Mouse (Mus musculus) cortical plate, adult 2 months (tissue): Measurements from ENCODE around the gene Emx2.

Experiments
- CTCF ChIP-seq: fragments of 200-500 bp; IDR thresholded peaks from 2 replicates; pipeline ENCODE4 v1.5.1; 2011; ENCODE audit warnings: mild to moderate bottlenecking, control low read depth, low read length; ENCODE audit not compliant: insufficient read depth; ENCODE audit errors: extremely low read depth
- POLR2A ChIP-seq: fragments of 200-500 bp; IDR thresholded peaks from 2 replicates; pipeline ENCODE4 v1.6.1; 2011; ENCODE audit warnings: mild to moderate bottlenecking, low read length, control low read depth; ENCODE audit not compliant: insufficient read depth; ENCODE audit errors: extremely low read depth

GRCm38 (mm10) chr19:59452321-59452720, 5.9 kb upstream of the Emx2 start:
- no peak for TF ChIP-seq POLR2A
- TF ChIP-seq CTCF: no peak
